Mouse (Mus musculus) limb, embryonic 13.5 days (tissue): ENCODE measurements around the gene Dmac2. TPM values are rescaled to one million over a fixed set of nuclear protein-coding genes. Genes with fewer than 3 reads are reported as not detected.

Source experiments
- ATAC-seq: fragments of 200-750 bp; cut with Nextera tagmentation; 2 replicates; pipeline ENCODE4 v1.8.0; 2017; ENCODE audit warnings: low read depth, moderate number of reproducible peaks, moderate TSS enrichment; ENCODE audit not compliant: low FRiP score
- H3K27ac ChIP-seq: fragments of 300-500 bp; sonication (generic); 2 replicates; pipeline ENCODE4 v1.5.1; 2015; ENCODE audit warnings: inconsistent platforms, mild to moderate bottlenecking, moderate library complexity
- H3K27me3 ChIP-seq: fragments of 300-500 bp; sonication (generic); 2 replicates; pipeline ENCODE4 v1.6.1; 2015; ENCODE audit warnings: mild to moderate bottlenecking, inconsistent platforms
- H3K36me3 ChIP-seq: fragments of 300-500 bp; sonication (generic); 2 replicates; pipeline ENCODE4 v1.6.1; 2015; ENCODE audit warnings: inconsistent platforms, mild to moderate bottlenecking, moderate library complexity
- H3K4me1 ChIP-seq: fragments of 300-500 bp; sonication (generic); 2 replicates; pipeline ENCODE4 v1.6.1; 2015; ENCODE audit warnings: inconsistent platforms
- H3K4me2 ChIP-seq: fragments of 300-500 bp; sonication (generic); replicated peaks from 2 replicates; pipeline ENCODE4 v1.6.1; 2015; ENCODE audit warnings: inconsistent platforms, mild to moderate bottlenecking, moderate library complexity
- H3K4me3 ChIP-seq: fragments of 300-500 bp; sonication (generic); 2 replicates; pipeline ENCODE4 v1.5.1; 2015; ENCODE audit warnings: moderate library complexity, mild to moderate bottlenecking, inconsistent platforms
- H3K9ac ChIP-seq: fragments of 300-500 bp; sonication (generic); 2 replicates; pipeline ENCODE4 v1.6.1; 2015; ENCODE audit warnings: mild to moderate bottlenecking, inconsistent platforms
- H3K9me3 ChIP-seq: fragments of 300-500 bp; sonication (generic); 2 replicates; pipeline ENCODE4 v1.6.1; 2016; ENCODE audit warnings: inconsistent platforms
- WGBS: fragments of 180-500 bp; shearing (Covaris S2); methylation state at CpG from one replicate; pipeline ENCODE4 v1.1.7; 2015; 5-methylcytosine and 5-hydroxymethylcytosine counted together
- polyA plus RNA-seq: library from polyadenylated mRNA; unstranded; fragments of >200 nt; fragmentation: Nextera tagmentation; extraction: Ambion mirVana; gene quantifications from 2 replicates; pipeline ENCODE4 v1.2.1, GENCODE M21; 2015

Dmac2 gene
- polyA plus RNA-seq, 1 experiment from 2014 or later = 37.3 TPM

GRCm38 (mm10) chr7:25669158-25669557 lies 49.9 kb downstream of the Dmac2 start:
- Histone ChIP-seq H3K36me3 (peaks cover 57% of the 10 kb centered on the region), H3K4me1 (no peaks in the 10 kb centered on the region), H3K4me2 (no peak overlapping the region), H3K27me3 (peaks cover 13% of the 10 kb centered on the region), H3K27ac (no peak overlapping the region), H3K4me3 (no peak overlapping the region), H3K9me3 (0 out of 2 replicates have a peak, but pooled peaks cover 4% of the 10 kb centered on the region), H3K9ac (no peak overlapping the region)
- ATAC-seq = no peak
- WGBS = 84% methylated on average over 10 of the region's 10 CpGs

DNA sequence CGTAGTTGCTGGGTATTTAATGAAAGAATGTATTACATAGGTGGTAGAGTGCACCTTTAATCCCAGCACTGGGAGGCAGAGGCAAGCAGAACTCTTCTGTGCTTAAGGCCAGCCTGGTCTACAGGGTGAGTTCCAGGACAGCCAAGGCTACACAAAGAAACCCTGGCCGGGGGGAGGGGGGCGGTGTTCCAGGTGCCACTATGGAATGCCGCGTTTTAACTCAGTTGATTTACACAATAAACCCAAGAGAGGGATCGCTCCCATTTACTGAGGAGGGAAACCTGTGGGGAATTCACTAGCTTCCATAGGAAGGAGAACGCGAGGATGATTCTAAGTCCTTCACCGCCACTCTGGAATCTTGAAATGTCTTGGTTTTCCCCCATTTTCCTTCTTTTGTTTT lies 50.4 kb downstream of the Dmac2 start:
- no peak for ATAC-seq
- peaks cover 17% of the 10 kb centered on the region for H3K27me3 ChIP-seq
- no peak overlapping the region for H3K4me2 ChIP-seq
- H3K9me3 ChIP-seq = 0 out of 2 replicates have a peak, but pooled peaks cover 4% of the 10 kb centered on the region
- peaks cover 3% of the 10 kb centered on the region; the same call in 1 of the 2 replicates for H3K4me1 ChIP-seq
- H3K27ac ChIP-seq = no peak overlapping the region
- H3K9ac ChIP-seq = no peak overlapping the region
- H3K4me3 ChIP-seq = no peak overlapping the region
- peaks cover 52% of the 10 kb centered on the region for H3K36me3 ChIP-seq
- 77% methylated on average over 9 of the region's 9 CpGs for WGBS

- Histone ChIP-seq H3K36me3 (peaks cover 48% of the 10 kb centered on the region), H3K4me1 (peaks cover 8% of the 10 kb centered on the region), H3K4me3 (no peak overlapping the region), H3K27ac (no peak overlapping the region), H3K27me3 (peaks cover 22% of the 10 kb centered on the region), H3K9ac (no peak overlapping the region), H3K4me2 (no peak overlapping the region), H3K9me3 (0 out of 2 replicates have a peak, but pooled peaks cover 4% of the 10 kb centered on the region)
- ATAC-seq = no peak
- WGBS = 91% methylated on average over 4 of the region's 4 CpGs
Observed at GRCm38 (mm10) chr7:25670096-25670495, 50.9 kb downstream of the Dmac2 start.

- no peak for ATAC-seq
Observed at GRCm38 (mm10) chr7:25671686-25672085, 52.5 kb downstream of the Dmac2 start.

GRCm38 (mm10) chr7:25672442-25672841 lies 53.2 kb downstream of the Dmac2 start:
- Histone ChIP-seq H3K4me1 (peaks cover 13% of the 10 kb centered on the region), H3K4me2 (no peak overlapping the region), H3K27me3 (peaks cover 41% of the 10 kb centered on the region), H3K9me3 (0 out of 2 replicates have a peak, but pooled peaks cover 4% of the 10 kb centered on the region), H3K9ac (no peak overlapping the region), H3K36me3 (peaks cover 24% of the 10 kb centered on the region), H3K4me3 (no peak overlapping the region), H3K27ac (no peak overlapping the region)
- ATAC-seq = no peak
- 52% methylated on average over 4 of the region's 4 CpGs for WGBS

More at GRCm38 (mm10) chr7:25671686-25672085, 52.5 kb downstream of the Dmac2 start:
- Histone ChIP-seq H3K9me3 (0 out of 2 replicates have a peak, but pooled peaks cover 4% of the 10 kb centered on the region), H3K27me3 (peaks cover 37% of the 10 kb centered on the region), H3K36me3 (peaks cover 32% of the 10 kb centered on the region), H3K4me2 (no peak overlapping the region), H3K27ac (no peak overlapping the region), H3K4me3 (no peak overlapping the region), H3K9ac (no peak overlapping the region), H3K4me1 (peaks cover 13% of the 10 kb centered on the region)
- WGBS = 69% methylated on average over 2 of the region's 2 CpGs

- Histone ChIP-seq H3K36me3 (peaks cover 6% of the 10 kb centered on the region), H3K27ac (no peak overlapping the region), H3K9ac (peak overlapping the region; percentile 55; the same call in 1 of the 2 replicates), H3K9me3 (0 out of 2 replicates have a peak, but pooled peaks cover 4% of the 10 kb centered on the region), H3K4me1 (peaks cover 13% of the 10 kb centered on the region), H3K4me2 (peak overlapping the region; percentile 68), H3K27me3 (peaks cover 52% of the 10 kb centered on the region), H3K4me3 (peak overlapping the region; percentile 40)
- 31% methylated on average over 9 of the region's 9 CpGs for WGBS
- ATAC-seq = no peak
Observed at GRCm38 (mm10) chr7:25674297-25674696, 55.1 kb downstream of the Dmac2 start.

DNA sequence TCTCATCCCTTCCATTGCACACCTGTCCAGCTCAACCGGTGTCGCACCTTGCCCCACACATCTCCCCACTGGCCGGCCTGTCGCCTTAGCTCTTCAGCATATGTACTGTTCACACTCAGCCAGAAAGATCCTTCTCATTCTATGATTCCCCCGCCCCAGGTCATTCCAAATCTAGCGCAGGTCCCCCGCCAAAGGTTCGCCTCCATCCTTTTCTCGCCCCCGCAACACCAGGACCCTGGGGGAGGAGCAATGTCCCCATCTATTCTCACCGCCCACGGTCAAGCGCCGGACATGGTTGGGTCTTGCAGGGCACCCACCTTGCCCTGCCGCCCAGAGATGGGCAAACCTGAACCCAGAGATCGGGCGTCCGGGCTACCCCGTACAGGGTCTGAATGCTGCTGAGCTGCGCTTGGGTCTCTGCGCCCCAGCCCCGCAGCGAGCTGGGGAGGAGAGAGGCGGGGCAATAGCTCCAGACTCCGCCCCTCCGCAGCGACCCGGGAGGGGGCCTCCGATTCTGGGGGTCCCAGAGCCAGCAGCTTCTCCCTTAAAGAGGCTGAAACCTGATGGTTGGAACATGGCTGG lies 55.6 kb downstream of the Dmac2 start, which contains the start of gene Tmem91:
Tmem91 (minus strand) TSS at position 448 of the 582 bp plus-strand sequence.
- peaks cover 13% of the 10 kb centered on the region for H3K4me1 ChIP-seq
- H3K27ac ChIP-seq = no peak within 1 kb of the TSS
- peak within 1 kb of the TSS; percentile 55 for H3K9ac ChIP-seq
- H3K4me3 ChIP-seq = peak within 1 kb of the TSS; percentile 40
- peaks cover 53% of the 10 kb centered on the region for H3K27me3 ChIP-seq
- peak within 1 kb of the TSS; percentile 68 for H3K4me2 ChIP-seq
- 0 out of 2 replicates have a peak, but pooled peaks cover 4% of the 10 kb centered on the region for H3K9me3 ChIP-seq
- H3K36me3 ChIP-seq = 0 out of 2 replicates have a peak, but pooled peaks cover under 1% of the 10 kb centered on the region
- 2% methylated on average over 29 of the region's 29 CpGs for WGBS
- ATAC-seq = no peak

Other genes starting within 250 kb of the Dmac2 start
- gene Cnfn, start 249.7 kb upstream of the Dmac2 start, polyA plus RNA-seq = 0.92 TPM in 1 of 2 replicates, not detected in the other
- gene Lipe, start 220.7 kb upstream of the Dmac2 start, polyA plus RNA-seq = 11.5 and 11.8 TPM in 2 replicates
- 0.61 and 0.73 TPM in 2 replicates for gene Cxcl17, start 206.5 kb upstream of the Dmac2 start, polyA plus RNA-seq
- gene Ceacam1, start 141.8 kb upstream of the Dmac2 start, polyA plus RNA-seq = 0.54 and 0.74 TPM in 2 replicates
- gene Ceacam2, start 79.6 kb upstream of the Dmac2 start, polyA plus RNA-seq = 0.06 TPM in 1 of 2 replicates, not detected in the other
- gene Erich4, start 3.5 kb upstream of the Dmac2 start, polyA plus RNA-seq = not detected in 2 replicates
- 4.3 and 5.1 TPM in 2 replicates for gene B3gnt8, start 7.2 kb downstream of the Dmac2 start, polyA plus RNA-seq
- gene Bckdha, start 39.6 kb downstream of the Dmac2 start, polyA plus RNA-seq = 61.6 and 65.0 TPM in 2 replicates
- gene Exosc5, start 39.8 kb downstream of the Dmac2 start, polyA plus RNA-seq = 73.1 and 73.4 TPM in 2 replicates
- 3.7 and 4.9 TPM in 2 replicates for gene Tmem91, start 55.8 kb downstream of the Dmac2 start, polyA plus RNA-seq
- 25.8 and 29.0 TPM in 2 replicates for gene B9d2, start 61.4 kb downstream of the Dmac2 start, polyA plus RNA-seq
- gene Tgfb1, start 67.6 kb downstream of the Dmac2 start, polyA plus RNA-seq = 1.7 and 2.4 TPM in 2 replicates
- gene Ccdc97, start 99.7 kb downstream of the Dmac2 start, polyA plus RNA-seq = 22.0 and 24.6 TPM in 2 replicates
- 62.6 and 63.5 TPM in 2 replicates for gene Hnrnpul1, start 135.3 kb downstream of the Dmac2 start, polyA plus RNA-seq
- gene Axl, start 169.3 kb downstream of the Dmac2 start, polyA plus RNA-seq = 84.1 and 103 TPM in 2 replicates
- 1.8 and 2.2 TPM in 2 replicates for gene Cyp2s1, start 197.5 kb downstream of the Dmac2 start, polyA plus RNA-seq